Mouse (Mus musculus) thymus, adult 2 months (tissue): ENCODE data around the gene 1700113H08Rik. TPM values are rescaled to one million over a fixed set of nuclear protein-coding genes. Genes with fewer than 3 reads are reported as not detected.
A peak's percentile ranks its signal among the peaks of the same experiment; 100 is the strongest.

Experiments
- DNase-seq: peaks from one replicate; pipeline ENCODE4 v3.0.0; 2021
- H3K27ac ChIP-seq: fragments of 200-500 bp; 2 replicates; pipeline ENCODE4 v1.5.1; 2012; ENCODE audit warnings: low read length, control low read depth; ENCODE audit not compliant: control insufficient read depth, insufficient read depth
- H3K27me3 ChIP-seq: fragments of 200-500 bp; 2 replicates; pipeline ENCODE4 v1.6.1; 2012; ENCODE audit warnings: mild to moderate bottlenecking, low read length, moderate library complexity, mixed read lengths; ENCODE audit not compliant: control insufficient read depth, insufficient read depth
- H3K36me3 ChIP-seq: fragments of 200-500 bp; 2 replicates; pipeline ENCODE4 v1.6.1; 2012; ENCODE audit warnings: mild to moderate bottlenecking, low read length, moderate library complexity; ENCODE audit not compliant: control insufficient read depth, insufficient read depth
- H3K4me1 ChIP-seq: fragments of 200-500 bp; replicated peaks from 2 replicates; pipeline ENCODE4 v1.6.1; 2012; ENCODE audit warnings: low read length; ENCODE audit not compliant: control insufficient read depth, insufficient read depth
- H3K4me3 ChIP-seq: fragments of 200-500 bp; 2 replicates; pipeline ENCODE4 v1.5.1; 2012; ENCODE audit warnings: mild to moderate bottlenecking, low read length, control low read depth, moderate library complexity; ENCODE audit not compliant: control insufficient read depth, insufficient read depth
- CTCF ChIP-seq: fragments of 200-500 bp; IDR thresholded peaks from 2 replicates; pipeline ENCODE4 v1.5.1; 2012; ENCODE audit warnings: mild to moderate bottlenecking, control low read depth, low read length, moderate library complexity, borderline replicate concordance; ENCODE audit not compliant: control insufficient read depth, poor library complexity, insufficient read depth; ENCODE audit errors: extremely low read depth
- POLR2A ChIP-seq: fragments of 200-500 bp; IDR thresholded peaks from 2 replicates; pipeline ENCODE4 v1.6.1; 2012; ENCODE audit warnings: mild to moderate bottlenecking, low read length, control low read depth, moderate library complexity; ENCODE audit not compliant: control insufficient read depth, poor library complexity, insufficient read depth; ENCODE audit errors: extremely low read depth
- WGBS: fragments of 180-500 bp; shearing (Covaris S2); methylation state at CpG from one replicate; pipeline ENCODE4 v1.1.7; 2018; 5-methylcytosine and 5-hydroxymethylcytosine counted together
- polyA plus RNA-seq: library from polyadenylated mRNA; depleted of rRNA; stranded (reverse); fragments of >200 nt; gene quantifications from 2 replicates; pipeline ENCODE4 v1.2.3, GENCODE M21; 2012

The 1700113H08Rik gene
- polyA plus RNA-seq, 1 experiment = 0.08 TPM

DNA sequence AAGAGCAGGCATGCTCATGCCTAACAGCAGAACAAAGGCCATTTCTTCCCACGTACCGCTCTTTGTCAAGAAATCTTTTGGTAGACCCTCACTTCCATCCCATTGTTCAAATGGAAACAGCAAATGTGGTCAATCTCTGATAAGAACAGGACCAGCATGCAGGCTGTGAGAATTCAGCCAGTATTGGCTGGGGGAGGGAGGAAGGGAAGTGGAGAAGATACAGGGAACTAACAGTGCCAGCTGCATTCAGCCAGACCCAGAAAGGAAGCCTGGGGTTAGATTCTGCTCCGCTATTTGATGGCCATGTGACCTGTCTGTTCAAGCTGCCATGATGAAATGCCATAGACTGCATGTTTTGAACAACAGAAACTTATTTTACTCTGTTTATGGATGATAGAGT is 18.0 kb upstream of the 1700113H08Rik start:
- Histone ChIP-seq H3K36me3 (no peaks in the 10 kb centered on the region), H3K4me3 (no peak overlapping the region), H3K27me3 (no peaks in the 10 kb centered on the region), H3K27ac (no peak overlapping the region), H3K4me1 (no peaks in the 10 kb centered on the region)
- 75% methylated on average over 3 of the region's 3 CpGs for WGBS
- TF ChIP-seq POLR2A = no peak
- TF ChIP-seq CTCF = no peak
- DNase-seq = no peak

DNA sequence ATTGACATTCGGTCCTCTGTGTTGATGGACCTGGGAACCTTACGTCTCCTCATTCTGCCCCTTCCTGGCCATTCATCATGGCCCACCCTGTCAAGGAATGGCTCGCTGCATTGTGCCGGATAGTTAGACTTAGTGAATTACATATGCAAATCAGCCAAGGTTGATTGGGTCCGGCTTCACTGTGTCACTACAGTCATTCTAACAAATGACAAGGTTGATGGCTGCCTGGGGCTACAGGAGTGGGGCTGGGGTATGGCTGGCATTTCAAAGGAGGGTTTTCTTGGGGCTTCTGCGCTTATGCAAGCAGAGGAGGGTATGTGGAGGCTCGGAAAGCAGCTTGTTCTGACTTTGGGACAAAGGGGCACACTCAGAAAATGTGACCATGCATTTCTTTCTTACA is 16.6 kb upstream of the 1700113H08Rik start:
- TF ChIP-seq POLR2A (no peak), CTCF (no peak)
- Histone ChIP-seq H3K27ac (no peak overlapping the region), H3K36me3 (no peaks in the 10 kb centered on the region)

GRCm38 (mm10) chr10:87045273-87045672 is 12.6 kb upstream of the 1700113H08Rik start:
- no peaks in the 10 kb centered on the region for H3K36me3 ChIP-seq
- H3K4me1 ChIP-seq = no peaks in the 10 kb centered on the region
- no peaks in the 10 kb centered on the region; the same call in 1 of the 2 replicates for H3K27me3 ChIP-seq
- TF ChIP-seq POLR2A = no peak
- no peak for TF ChIP-seq CTCF
- DNase-seq = no peak
- H3K27ac ChIP-seq = no peak overlapping the region
- H3K4me3 ChIP-seq = no peak overlapping the region
- WGBS = 59% methylated on average over 3 of the region's 3 CpGs

More for the DNA sequence above, 16.6 kb upstream of the 1700113H08Rik start:
- H3K27me3 ChIP-seq = no peaks in the 10 kb centered on the region; the same call in 1 of the 2 replicates
- no peaks in the 10 kb centered on the region for H3K4me1 ChIP-seq
- 91% methylated on average over 7 of the region's 7 CpGs for WGBS
- no peak for DNase-seq
- no peak overlapping the region for H3K4me3 ChIP-seq

DNA sequence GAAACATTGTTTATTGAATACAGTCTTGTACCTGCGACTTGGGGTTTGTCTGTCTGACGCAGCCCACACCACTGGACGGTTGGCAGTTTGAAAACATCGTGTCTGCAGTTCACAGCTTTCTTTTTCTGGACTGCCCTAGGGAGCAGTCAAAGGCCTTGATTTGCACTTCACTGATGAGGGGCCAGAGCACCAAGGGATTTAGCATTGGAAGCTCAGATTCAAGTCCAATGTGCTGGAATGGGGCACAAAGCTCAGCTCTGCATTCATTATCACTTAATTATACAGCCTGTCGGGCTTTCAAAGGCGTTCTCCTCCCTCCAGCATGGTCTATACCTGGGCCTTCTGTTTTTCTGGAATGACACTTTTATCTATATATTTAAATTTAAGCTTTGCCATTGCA is 11.4 kb upstream of the 1700113H08Rik start:
- Histone ChIP-seq H3K27ac (no peak overlapping the region), H3K36me3 (no peaks in the 10 kb centered on the region), H3K27me3 (no peaks in the 10 kb centered on the region; the same call in 1 of the 2 replicates), H3K4me3 (no peak overlapping the region), H3K4me1 (no peaks in the 10 kb centered on the region)
- TF ChIP-seq CTCF (no peak), POLR2A (no peak)
- no peak for DNase-seq
- 79% methylated on average over 6 of the region's 6 CpGs for WGBS

GRCm38 (mm10) chr10:87046931-87047468 is 10.8 kb upstream of the 1700113H08Rik start:
- peak; percentile 38 for DNase-seq
- TF ChIP-seq POLR2A (no peak), CTCF (peak; percentile 52; the same call in 1 of the 2 replicates)
- no peak overlapping the region for H3K4me3 ChIP-seq
- 91% methylated on average over 10 of the region's 10 CpGs for WGBS
- no peak overlapping the region for H3K27ac ChIP-seq
- H3K4me1 ChIP-seq = no peaks in the 10 kb centered on the region
- no peaks in the 10 kb centered on the region; the same call in 1 of the 2 replicates for H3K27me3 ChIP-seq
- no peaks in the 10 kb centered on the region for H3K36me3 ChIP-seq

DNA sequence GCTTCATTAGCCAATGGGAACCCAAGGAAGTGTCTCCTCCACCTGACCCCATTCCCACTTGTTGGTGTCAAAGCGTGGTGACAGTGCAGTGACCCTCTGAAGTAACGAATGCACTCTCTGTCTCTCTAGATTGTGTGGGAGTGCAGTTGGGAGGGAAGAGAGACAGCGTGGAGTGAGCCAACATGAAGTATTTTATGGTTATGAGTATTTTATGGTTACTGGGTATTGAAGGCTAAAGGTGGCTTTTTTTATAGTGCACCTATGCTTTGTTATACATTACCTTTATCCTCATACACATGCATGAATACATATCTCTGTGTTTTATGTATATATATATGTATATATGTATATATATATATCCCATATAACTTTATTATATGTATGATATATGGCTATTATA is 8.7 kb upstream of the 1700113H08Rik start:
- DNase-seq = no peak
- no peaks in the 10 kb centered on the region; the same call in 1 of the 2 replicates for H3K27me3 ChIP-seq
- H3K36me3 ChIP-seq = no peaks in the 10 kb centered on the region
- no peak overlapping the region for H3K4me3 ChIP-seq
- TF ChIP-seq POLR2A (no peak), CTCF (no peak)
- WGBS = 83% methylated on average over 3 of the region's 3 CpGs
- H3K27ac ChIP-seq = no peak overlapping the region
- no peaks in the 10 kb centered on the region for H3K4me1 ChIP-seq

- H3K4me1 ChIP-seq = no peaks in the 10 kb centered on the region
- no peak for DNase-seq
- H3K36me3 ChIP-seq = no peaks in the 10 kb centered on the region
- H3K4me3 ChIP-seq = no peak overlapping the region
- TF ChIP-seq POLR2A (no peak), CTCF (no peak)
- H3K27me3 ChIP-seq = no peaks in the 10 kb centered on the region
- H3K27ac ChIP-seq = no peak overlapping the region
- 78% methylated on average over 4 of the region's 4 CpGs for WGBS
Observed at GRCm38 (mm10) chr10:87051714-87052113, 6.1 kb upstream of the 1700113H08Rik start.
